Mouse (Mus musculus) bone marrow, adult 2 months (tissue): Measurements from ENCODE around the gene Corin.

Experiments
- CTCF ChIP-seq: fragments of 200-500 bp; IDR thresholded peaks from 2 replicates; pipeline ENCODE4 v1.5.1; 2011; ENCODE audit warnings: low read length, control low read depth; ENCODE audit not compliant: control insufficient read depth, insufficient read depth
- POLR2A ChIP-seq: fragments of 200-500 bp; IDR thresholded peaks from 2 replicates; pipeline ENCODE4 v1.6.1; 2011; ENCODE audit warnings: low read depth, mild to moderate bottlenecking, control low read depth, low read length, borderline replicate concordance; ENCODE audit not compliant: control insufficient read depth

DNA sequence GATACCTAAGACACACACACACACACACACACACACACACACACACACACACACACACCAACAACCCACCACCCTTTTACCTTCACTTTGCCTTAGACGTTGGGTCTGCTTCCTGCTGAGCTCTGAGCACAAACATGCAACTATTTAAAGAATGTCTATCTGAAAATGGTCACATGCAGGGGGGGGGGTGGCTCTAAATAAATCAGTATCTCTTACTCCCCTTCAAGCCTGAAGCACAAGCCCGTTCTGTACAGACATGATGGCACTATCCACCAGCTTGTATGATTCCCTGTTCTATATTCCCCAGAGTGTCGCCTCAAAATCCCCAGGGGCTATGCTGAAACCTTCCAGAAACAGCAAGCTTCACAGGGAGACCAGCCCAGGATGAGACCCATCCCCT, 2.5 kb downstream of the Corin start:
- no peak for TF ChIP-seq CTCF
- no peak for TF ChIP-seq POLR2A
